In genomic region chr12:81971884-81972362, GRCm38 (mm10) we compare ENCODE assay signal across 12 mouse cellular contexts.
DNase-seq lines count a peak whose midpoint lies in the region; ATAC-seq and TF ChIP-seq lines count a peak whose summit lies in the region.
"Had no signal": no experiment of that assay in that cellular context is flagged by ENCODE, and none has a peak within 500 bp of the region (broad histone marks: within the 10 kb centered on the region; RNA-seq: fewer than 3 reads in every experiment).

No protein-coding gene starts in this region.

- no peak overlapping the region for H3K27ac ChIP-seq in midbrain, postnatal 0 days (ENCODE audit: low read depth, low read length)
- no peak overlapping the region for H3K27ac ChIP-seq in midbrain, embryonic 14.5 days (replicated peaks; ENCODE audit: low read depth, low read length)
- peak overlapping the region; percentile 12 for H3K27ac ChIP-seq in olfactory bulb, adult 2 months (ENCODE audit: insufficient read depth, low read depth, low read length)
- H3K27ac ChIP-seq: embryonic facial prominence, embryonic 12.5 days; intestine, embryonic 15.5 days; liver, embryonic 13.5 days had no signal

- no peak overlapping the region for H3K4me3 ChIP-seq in midbrain, postnatal 0 days (ENCODE audit: low read depth, low read length)
- no peak overlapping the region for H3K4me3 ChIP-seq in midbrain, embryonic 14.5 days (replicated peaks; ENCODE audit: low read depth, low read length)
- no peak overlapping the region for H3K4me3 ChIP-seq in olfactory bulb, adult 2 months (ENCODE audit: insufficient read depth, low read depth, low read length)
- H3K4me3 ChIP-seq: embryonic facial prominence, embryonic 12.5 days; intestine, embryonic 15.5 days; liver, embryonic 13.5 days had no signal

- no peaks in the 10 kb centered on the region for H3K9me3 ChIP-seq in midbrain, postnatal 0 days (ENCODE audit: low read length)
- no peaks in the 10 kb centered on the region for H3K9me3 ChIP-seq in midbrain, embryonic 14.5 days (ENCODE audit: control insufficient read depth, low read length)
- H3K9me3 ChIP-seq: embryonic facial prominence, embryonic 12.5 days; intestine, embryonic 15.5 days; liver, embryonic 13.5 days had no signal

- no peak overlapping the region for H3K9ac ChIP-seq in midbrain, postnatal 0 days (replicated peaks; ENCODE audit: low read length, poor library complexity, severe bottlenecking)
- no peak overlapping the region for H3K9ac ChIP-seq in midbrain, embryonic 14.5 days (replicated peaks; ENCODE audit: low read length)
- H3K9ac ChIP-seq: embryonic facial prominence, embryonic 12.5 days; intestine, embryonic 15.5 days; liver, embryonic 13.5 days had no signal

- no peak for ATAC-seq in midbrain, postnatal 0 days (ENCODE audit: low FRiP score)
- no peak for ATAC-seq in midbrain, embryonic 14.5 days (ENCODE audit: low FRiP score, low TSS enrichment)
- ATAC-seq: intestine, embryonic 15.5 days had no signal

- peaks cover 44% of the 10 kb centered on the region for H3K36me3 ChIP-seq in midbrain, postnatal 0 days (ENCODE audit: insufficient read depth, low read length)
- peaks cover 78% of the 10 kb centered on the region for H3K36me3 ChIP-seq in midbrain, embryonic 14.5 days (ENCODE audit: control insufficient read depth, insufficient read depth, low read length)

- TF ChIP-seq CTCF in midbrain, postnatal 0 days (IDR thresholded peaks at IDR 0.05): no peak
- TF ChIP-seq CTCF in olfactory bulb, adult 2 months (IDR thresholded peaks at IDR 0.05; ENCODE audit: insufficient read depth, low read depth, low read length): no peak

- TF ChIP-seq POLR2A in olfactory bulb, adult 2 months (IDR thresholded peaks at IDR 0.05; ENCODE audit: insufficient read depth, low read depth, low read length): no peak

- H3K4me2 ChIP-seq in midbrain, postnatal 0 days (ENCODE audit: low read depth, low read length, poor library complexity, severe bottlenecking): no peak overlapping the region
- H3K4me2 ChIP-seq in midbrain, embryonic 14.5 days (ENCODE audit: low read length): no peak overlapping the region
- H3K4me2 ChIP-seq: embryonic facial prominence, embryonic 12.5 days; intestine, embryonic 15.5 days; liver, embryonic 13.5 days had no signal

- no peaks in the 10 kb centered on the region for H3K27me3 ChIP-seq in midbrain, postnatal 0 days (ENCODE audit: insufficient read depth, low read length)
- no peaks in the 10 kb centered on the region for H3K27me3 ChIP-seq in midbrain, embryonic 14.5 days (ENCODE audit: control insufficient read depth, insufficient read depth, low read length)
- H3K27me3 ChIP-seq: embryonic facial prominence, embryonic 12.5 days; intestine, embryonic 15.5 days; liver, embryonic 13.5 days had no signal

- DNase-seq in adrenal gland, adult (ENCODE audit: inconsistent age in 2 of 2, low spot score in 1 of 2): peak; percentile 38 to 57
- no peak for DNase-seq in adrenal gland, adult 8-10 months
- peak; percentile 38 for DNase-seq in midbrain, postnatal 0 days (ENCODE audit: low spot score)
- DNase-seq in midbrain, embryonic 14.5 days: no peak
- DNase-seq in lung, adult 18-20 months: peak; percentile 82 to 89
- no peak for DNase-seq in cerebellum, postnatal 25 days
- no peak for DNase-seq in urinary bladder, postnatal 36 days (ENCODE audit: low spot score in 2 of 2)
- DNase-seq: gastrocnemius, postnatal 36 days; liver, embryonic 13.5 days had no signal

- 61% methylated on average over 8 of the region's 8 CpGs for WGBS in midbrain, postnatal 0 days
- 71% methylated on average over 8 of the region's 8 CpGs for WGBS in midbrain, embryonic 14.5 days
- WGBS in olfactory bulb, adult 2 months: 47% methylated on average over 8 of the region's 8 CpGs

- H3K4me1 ChIP-seq in midbrain, postnatal 0 days (ENCODE audit: insufficient read depth, low read length): no peaks in the 10 kb centered on the region
- H3K4me1 ChIP-seq in midbrain, embryonic 14.5 days (ENCODE audit: control insufficient read depth, insufficient read depth, low read length): no peaks in the 10 kb centered on the region
- H3K4me1 ChIP-seq in olfactory bulb, adult 2 months (ENCODE audit: control insufficient read depth, insufficient read depth, low read length): peaks cover 15% of the 10 kb centered on the region
- H3K4me1 ChIP-seq: embryonic facial prominence, embryonic 12.5 days; intestine, embryonic 15.5 days; liver, embryonic 13.5 days had no signal

Comparison
In these comparisons a context has a peak if more than half of its experiments do, and no peak if none do; other contexts are left out.
1. DNase-seq: peak in adrenal gland, adult (2 of 2), midbrain, postnatal 0 days (single experiment) and lung, adult 18-20 months (2 of 2); none in adrenal gland, adult 8-10 months (single experiment), midbrain, embryonic 14.5 days (single experiment), cerebellum, postnatal 25 days (0 of 2) and urinary bladder, postnatal 36 days (0 of 2).